In genomic region chr17:83360796-83361566, GRCm38 (mm10) we compare ENCODE assay signal across 26 mouse cellular contexts. TPM values are rescaled to one million over a fixed set of nuclear protein-coding genes. Genes with fewer than 3 reads are reported as not detected.
DNase-seq lines count a peak whose midpoint lies in the region; ATAC-seq and TF ChIP-seq lines count a peak whose summit lies in the region.
"Had no signal": no experiment of that assay in that cellular context is flagged by ENCODE, and none has a peak within 500 bp of the region (broad histone marks: within the 10 kb centered on the region; RNA-seq: fewer than 3 reads in every experiment).

No protein-coding gene starts in this region.

- WGBS in heart, embryonic 13.5 days: 75% methylated on average over 13 of the region's 13 CpGs

- TF ChIP-seq RAD21 in MEL (IDR thresholded peaks at IDR 0.05; ENCODE audit: low read depth, low read length): no peak

- H3K9me3 ChIP-seq in heart, embryonic 13.5 days: no peaks in the 10 kb centered on the region
- no peaks in the 10 kb centered on the region for H3K9me3 ChIP-seq in MEL (replicated peaks; ENCODE audit: insufficient read depth, low read length)
- H3K9me3 ChIP-seq: embryonic facial prominence, embryonic 10.5 days; embryonic facial prominence, embryonic 13.5 days; forebrain, embryonic 12.5 days; forebrain, embryonic 15.5 days; hindbrain, embryonic 12.5 days; hindbrain, embryonic 15.5 days had no signal

- H3K27ac ChIP-seq in heart, embryonic 13.5 days (replicated peaks): 0 out of 2 replicates have a peak overlapping the region, but pooled peaks have one; percentile 32
- no peak overlapping the region for H3K27ac ChIP-seq in MEL (ENCODE audit: control insufficient read depth, low read depth, low read length)
- H3K27ac ChIP-seq: embryonic facial prominence, embryonic 10.5 days; embryonic facial prominence, embryonic 13.5 days; forebrain, embryonic 12.5 days; forebrain, embryonic 15.5 days; hindbrain, embryonic 12.5 days; hindbrain, embryonic 15.5 days had no signal

- no peak overlapping the region for H3K4me2 ChIP-seq in heart, embryonic 13.5 days
- H3K4me2 ChIP-seq: embryonic facial prominence, embryonic 13.5 days; forebrain, embryonic 12.5 days; forebrain, embryonic 15.5 days; heart, embryonic 12.5 days; hindbrain, embryonic 12.5 days; hindbrain, embryonic 15.5 days had no signal

- no peaks in the 10 kb centered on the region for H3K27me3 ChIP-seq in heart, embryonic 13.5 days (replicated peaks)
- no peaks in the 10 kb centered on the region for H3K27me3 ChIP-seq in MEL (ENCODE audit: control insufficient read depth in 1 of 2, insufficient read depth in 2 of 2, low read length in 2 of 2)
- H3K27me3 ChIP-seq: CH12.LX; embryonic facial prominence, embryonic 13.5 days; forebrain, embryonic 12.5 days; forebrain, embryonic 15.5 days; heart, embryonic 12.5 days; hindbrain, embryonic 12.5 days; hindbrain, embryonic 15.5 days had no signal

- H3K4me1 ChIP-seq in heart, embryonic 13.5 days: peaks cover 73% of the 10 kb centered on the region
- H3K4me1 ChIP-seq in MEL (ENCODE audit: control insufficient read depth in 1 of 2, insufficient read depth in 2 of 2, low read length in 2 of 2): peaks cover 2 to 4% of the 10 kb centered on the region in 2 experiments

- intact Hi-C loops in heart, postnatal 14 days (cut with DNase I): no loop called here

- TF ChIP-seq POLR2A in MEL (IDR thresholded peaks at IDR 0.05; ENCODE audit: control insufficient read depth in 1 of 2, insufficient read depth in 1 of 2, low read depth in 1 of 2, low read length in 2 of 2, poor library complexity in 1 of 2): no peak

- peaks cover 51% of the 10 kb centered on the region for H3K79me2 ChIP-seq in MEL (ENCODE audit: control insufficient read depth, insufficient read depth, low read length, poor library complexity)

- H3K36me3 ChIP-seq in heart, embryonic 13.5 days: no peaks in the 10 kb centered on the region
- H3K36me3 ChIP-seq in MEL (ENCODE audit: control insufficient read depth in 1 of 2, insufficient read depth in 2 of 2, low read length in 2 of 2): peaks cover 0 to 11% of the 10 kb centered on the region in 2 experiments; a peak in 3 of 4 replicates
- H3K36me3 ChIP-seq: embryonic facial prominence, embryonic 13.5 days; forebrain, embryonic 12.5 days; forebrain, embryonic 15.5 days; hindbrain, embryonic 12.5 days; hindbrain, embryonic 15.5 days had no signal

- no peak for TF ChIP-seq EP300 in MEL (IDR thresholded peaks at IDR 0.05; ENCODE audit: low read depth in 1 of 2, low read length in 2 of 2)

- H3K4me3 ChIP-seq in heart, embryonic 13.5 days: no peak overlapping the region
- no peak overlapping the region for H3K4me3 ChIP-seq in MEL (ENCODE audit: control insufficient read depth in 1 of 2, insufficient read depth in 1 of 2, low read depth in 2 of 2, low read length in 2 of 2)
- H3K4me3 ChIP-seq: embryonic facial prominence, embryonic 10.5 days; embryonic facial prominence, embryonic 13.5 days; erythroblast, embryonic 14.5 days; forebrain, embryonic 12.5 days; forebrain, embryonic 15.5 days; heart, embryonic 12.5 days; hindbrain, embryonic 12.5 days; hindbrain, embryonic 15.5 days had no signal

- ATAC-seq in heart, embryonic 13.5 days (ENCODE audit: extremely low read depth, insufficient number of reproducible peaks, low FRiP score, low TSS enrichment): no peak
- peak; percentile 27; the same call in 1 of the 2 replicates for ATAC-seq in megakaryocyte, adult 5-6 weeks (ENCODE audit: poor library complexity, severe bottlenecking)
- ATAC-seq: forebrain, embryonic 15.5 days; intestine, postnatal 0 days had no signal

- H3K9ac ChIP-seq in heart, embryonic 13.5 days: no peak overlapping the region
- no peak overlapping the region for H3K9ac ChIP-seq in MEL (ENCODE audit: control insufficient read depth, low read depth, low read length, poor library complexity, severe bottlenecking)
- H3K9ac ChIP-seq: embryonic facial prominence, embryonic 13.5 days; forebrain, embryonic 12.5 days; forebrain, embryonic 15.5 days; heart, embryonic 12.5 days; hindbrain, embryonic 12.5 days; hindbrain, embryonic 15.5 days had no signal

- DNase-seq in heart, postnatal 14 days: no peak
- no peak for DNase-seq in MEL (ENCODE audit: low read depth, low spot score)
- no peak for DNase-seq in adrenal gland, postnatal 14 days
- DNase-seq in layer of hippocampus, adult 18-20 months (ENCODE audit: low spot score in 2 of 2): no peak
- DNase-seq: adrenal gland, adult 2 months; adrenal gland, postnatal 25 days; B cell, adult 2 months; cerebellum, adult 11-12 months; cerebellum, adult 8-10 months; cerebellum, postnatal 10 days; cerebellum, postnatal 36 days; embryo, embryonic 11 days; gastrocnemius, postnatal 10 days; gastrocnemius, postnatal 36 days had no signal

- no peak for TF ChIP-seq CTCF in MEL (IDR thresholded peaks at IDR 0.05 in 2 of 3, conservative IDR thresholded peaks at IDR 0.05 in 1 of 3; ENCODE audit: control insufficient read depth in 1 of 3, insufficient read depth in 1 of 3, low read depth in 2 of 3, low read length in 3 of 3, poor library complexity in 1 of 3, severe bottlenecking in 1 of 3)

TF ChIP-seq in MEL, 35 proteins besides CTCF, POLR2A, EP300 and RAD21:
- peak; percentile 55; the same call in 1 of the 2 replicates for TF ChIP-seq MEF2A (IDR thresholded peaks at IDR 0.05; ENCODE audit: extremely low read depth, insufficient replicate concordance, low read depth, low read length, poor library complexity, severe bottlenecking)
- no peak for TF ChIP-seq CHD2 (IDR thresholded peaks at IDR 0.05; ENCODE audit: low read length)
- no peak for TF ChIP-seq GABPA (IDR thresholded peaks at IDR 0.05; ENCODE audit: low read depth, low read length)

RNA-seq across cellular contexts. Expression of gene Eml4, which starts 10.2 kb away (rescaled TPM):
- polyA plus RNA-seq in heart, embryonic 13.5 days (2015; fragmentation: Nextera tagmentation; extraction: Ambion mirVana): 14.4 and 15.4 TPM in 2 replicates
- total RNA-seq in heart, postnatal 14 days (2021): 1 to 10 TPM; 8.3 TPM
- total RNA-seq in MEL (2012; rRNA removed): 25.6 and 30.7 TPM in 2 replicates
- 10 to 100 TPM in 1 of 2 experiments, not detected in 1; 42.4 TPM for polyA plus RNA-seq in MEL (2012; ENCODE audit: insufficient read depth in 1 of 2, insufficient read length in 2 of 2, low read depth in 1 of 2, low replicate concordance in 2 of 2, missing spikeins in 1 of 2)
- total RNA-seq in megakaryocyte, adult 5-6 weeks (2015): 28.1 and 30.8 TPM in 2 replicates
- total RNA-seq in megakaryocyte, adult 5-6 weeks (2017): 43.8 and 59.8 TPM in 2 replicates
- 23.7 and 25.8 TPM in 2 replicates for total RNA-seq in adrenal gland, postnatal 14 days (2021)
- 10 to 100 TPM; 24.1 to 24.4 TPM for total RNA-seq in layer of hippocampus, adult 18-20 months (2021)
